15 mouse cellular contexts compared by ENCODE assay signal in genomic region chr7:80241661-80242060, GRCm38 (mm10). TPM values are rescaled to one million over a fixed set of nuclear protein-coding genes. Genes with fewer than 3 reads are reported as not detected.
"Had no signal": no experiment of that assay in that cellular context is flagged by ENCODE, and none has a peak within 500 bp of the region (broad histone marks: within the 10 kb centered on the region; RNA-seq: fewer than 3 reads in every experiment).

No protein-coding gene starts in this region.

- H3K4me3 ChIP-seq: left cerebral cortex, adult 2 months; stomach, embryonic 15.5 days had no signal

- H3K27ac ChIP-seq: hindbrain, postnatal 0 days; kidney, postnatal 0 days; left cerebral cortex, adult 2 months; liver, embryonic 14.5 days; stomach, embryonic 15.5 days had no signal

- DNase-seq: kidney, adult 2 months; kidney, postnatal 36 days; layer of hippocampus, postnatal 36 days; midbrain, embryonic 14.5 days; right cerebral cortex, postnatal 4 days; spleen, adult 18-20 months; thymus, postnatal 25 days had no signal

- H3K9me3 ChIP-seq: stomach, embryonic 15.5 days had no signal

- ATAC-seq: hindbrain, postnatal 0 days; inflammation-experienced regulatory T-cells, adult 6 months had no signal

- H3K27me3 ChIP-seq: stomach, embryonic 15.5 days had no signal

- H3K4me2 ChIP-seq: liver, embryonic 11.5 days; midbrain, embryonic 11.5 days; stomach, embryonic 15.5 days had no signal

- H3K4me1 ChIP-seq: stomach, embryonic 15.5 days had no signal

- H3K9ac ChIP-seq: liver, embryonic 14.5 days; stomach, embryonic 15.5 days had no signal

RNA-seq across cellular contexts. Expression of gene Ttll13, which starts 4.5 kb away (rescaled TPM):
- polyA plus RNA-seq: inflammation-experienced regulatory T-cells, adult 6 months had no signal
